Mouse (Mus musculus) stomach, postnatal 0 days (tissue): ENCODE results near the gene Rpl5. TPM values are rescaled to one million over a fixed set of nuclear protein-coding genes. Genes with fewer than 3 reads are reported as not detected.
A peak's percentile ranks its signal among the peaks of the same experiment; 100 is the strongest.

ENCODE experiments used
- ATAC-seq: fragments of 200-750 bp; cut with Nextera tagmentation; 2 replicates; pipeline ENCODE4 v1.8.0; 2017; ENCODE audit not compliant: low FRiP score, low TSS enrichment
- DNase-seq: peaks from one replicate; pipeline ENCODE4 v3.0.0-alpha.2; 2016; ENCODE audit warnings: low spot score
- H3K27ac ChIP-seq: fragments of 300-500 bp; sonication (generic); replicated peaks from 2 replicates; pipeline ENCODE4 v1.5.1; 2014; ENCODE audit warnings: mild to moderate bottlenecking, control low read depth
- H3K27me3 ChIP-seq: fragments of 300-500 bp; sonication (generic); 2 replicates; pipeline ENCODE4 v1.6.1; 2014; ENCODE audit warnings: low read length; ENCODE audit not compliant: control insufficient read depth, insufficient read depth
- H3K36me3 ChIP-seq: fragments of 300-500 bp; sonication (generic); 2 replicates; pipeline ENCODE4 v1.6.1; 2014; ENCODE audit warnings: low read length, mixed read lengths; ENCODE audit not compliant: control insufficient read depth, insufficient read depth
- H3K4me1 ChIP-seq: fragments of 300-500 bp; sonication (generic); replicated peaks from 2 replicates; pipeline ENCODE4 v1.6.1; 2014; ENCODE audit warnings: antibody characterized with exemption; ENCODE audit not compliant: control insufficient read depth, insufficient read depth
- H3K4me2 ChIP-seq: fragments of 300-500 bp; sonication (generic); replicated peaks from 2 replicates; pipeline ENCODE4 v1.6.1; 2014; ENCODE audit warnings: low read depth, mild to moderate bottlenecking, control low read depth, moderate library complexity
- H3K4me3 ChIP-seq: fragments of 300-500 bp; sonication (generic); 2 replicates; pipeline ENCODE4 v1.5.1; 2014; ENCODE audit warnings: low read depth, low read length, control low read depth
- H3K9ac ChIP-seq: fragments of 300-500 bp; sonication (generic); 2 replicates; pipeline ENCODE4 v1.6.1; 2014; ENCODE audit warnings: mild to moderate bottlenecking, low read length, control low read depth, mixed read lengths
- H3K9me3 ChIP-seq: fragments of 300-500 bp; sonication (generic); 2 replicates; pipeline ENCODE4 v1.6.1; 2016; ENCODE audit warnings: low read length; ENCODE audit not compliant: control insufficient read depth
- CTCF ChIP-seq: IDR thresholded peaks from 2 replicates; pipeline ENCODE4 v1.5.1; 2016; ENCODE audit warnings: antibody characterized with exemption, low read depth, mild to moderate bottlenecking, moderate library complexity
- EP300 ChIP-seq: optimal IDR thresholded peaks from 2 replicates; pipeline ENCODE3; 2016; ENCODE audit warnings: antibody characterized with exemption
- WGBS: fragments of 180-500 bp; shearing (Covaris S2); extraction: QIAGEN DNeasy Blood & Tissue Kit; methylation state at CpG from one replicate; pipeline ENCODE4 v1.1.7; 2014; 5-methylcytosine and 5-hydroxymethylcytosine counted together
- polyA plus RNA-seq: library from polyadenylated mRNA; unstranded; fragments of >200 nt; fragmentation: Nextera tagmentation; extraction: Ambion mirVana; gene quantifications from 2 replicates; pipeline ENCODE4 v1.2.1, GENCODE M21; 2015

Rpl5 gene
- 35.7 and 36.1 TPM in 2 replicates for polyA plus RNA-seq

DNA sequence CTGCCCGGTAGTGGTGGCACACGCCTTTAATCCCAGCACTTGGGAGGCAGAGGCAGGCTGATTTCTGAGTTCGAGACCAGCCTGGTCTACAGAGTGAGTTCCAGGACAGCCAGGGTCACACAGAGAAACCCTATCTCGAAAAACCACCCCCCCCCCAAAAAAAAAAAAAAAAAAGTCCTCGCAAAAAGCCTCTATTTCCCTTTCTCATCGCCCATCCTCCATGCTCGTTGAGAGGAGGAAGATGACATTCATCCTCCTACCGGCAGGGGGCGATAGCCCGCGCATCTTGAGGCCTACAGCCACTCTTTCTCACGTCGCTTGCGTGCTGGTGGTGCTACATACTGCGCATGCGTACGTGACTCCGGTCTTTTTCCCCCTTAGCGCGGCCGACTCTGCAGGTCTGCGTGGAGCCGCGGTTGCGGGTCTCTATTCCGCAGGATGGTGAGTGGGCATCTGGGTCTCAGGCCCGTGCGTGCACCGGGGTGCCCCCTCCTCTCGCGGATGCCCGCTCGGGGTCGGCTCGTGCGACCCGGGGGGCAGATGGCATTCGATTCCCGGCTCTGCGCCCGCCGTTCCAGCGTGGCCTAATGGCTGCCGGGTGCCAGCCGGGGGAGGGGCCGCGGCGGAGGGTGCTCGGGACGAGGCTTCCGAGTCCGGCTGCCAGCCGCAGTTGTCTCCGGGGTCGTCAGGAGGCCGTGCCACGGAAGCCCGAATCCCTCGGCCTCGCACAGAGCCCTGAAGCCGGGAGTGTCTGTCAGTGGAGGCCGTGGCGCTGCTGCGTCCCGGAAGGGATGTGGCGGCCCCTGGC lies at the start of gene Rpl5:
Gene Rpl5 (plus strand): TSS at position 297 of the 808 bp plus-strand sequence.
- H3K4me3 ChIP-seq, result peak within 1 kb of the TSS; percentile 99
- peaks cover 3% of the 10 kb centered on the region; the same call in 1 of the 2 replicates for H3K36me3 ChIP-seq
- WGBS, result 3% methylated on average over 66 of the region's 66 CpGs
- ATAC-seq (peak; percentile 98), DNase-seq (peak; percentile 92)
- peak within 1 kb of the TSS; percentile 91 for H3K27ac ChIP-seq
- no peaks in the 10 kb centered on the region for H3K9me3 ChIP-seq
- no peak for TF ChIP-seq EP300
- TF ChIP-seq CTCF, result peak; percentile 97
- H3K4me1 ChIP-seq, result no peaks in the 10 kb centered on the region
- H3K4me2 ChIP-seq, result peak within 1 kb of the TSS; percentile 61
- no peaks in the 10 kb centered on the region for H3K27me3 ChIP-seq
- peak within 1 kb of the TSS; percentile 99 for H3K9ac ChIP-seq

GRCm38 (mm10) chr5:107853807-107854206 lies 46.5 kb upstream of the Rpl5 start:
- Histone ChIP-seq H3K4me2 (no peak overlapping the region), H3K36me3 (no peaks in the 10 kb centered on the region), H3K9me3 (no peaks in the 10 kb centered on the region), H3K4me3 (no peak overlapping the region), H3K27ac (no peak overlapping the region), H3K27me3 (no peaks in the 10 kb centered on the region), H3K9ac (0 out of 2 replicates have a peak overlapping the region, but pooled peaks have one; percentile 3), H3K4me1 (0 out of 2 replicates have a peak, but pooled peaks cover 2% of the 10 kb centered on the region)
- TF ChIP-seq CTCF (no peak), EP300 (no peak)
- 23% methylated on average over 6 of the region's 6 CpGs for WGBS
- ATAC-seq, result peak; percentile 32; the same call in 1 of the 2 replicates
- DNase-seq, result peak; percentile 19

DNA sequence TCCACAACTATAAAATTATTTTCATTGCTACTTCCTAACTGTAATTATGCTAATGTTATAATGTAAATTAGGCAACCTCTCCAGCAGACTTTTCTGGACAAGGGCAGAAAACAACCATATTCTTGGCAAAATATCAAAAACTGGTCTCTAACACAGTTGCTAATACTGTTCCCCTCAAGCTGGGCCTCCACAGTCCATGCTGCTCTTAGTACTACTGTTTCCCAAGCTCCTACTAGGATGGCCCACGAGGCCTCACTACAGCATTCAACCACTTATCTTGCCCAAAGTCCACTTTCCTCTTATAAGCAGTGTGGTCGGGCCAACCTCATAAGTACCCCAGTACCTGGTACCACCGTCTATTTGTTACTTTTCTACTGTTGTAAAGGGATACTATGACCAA lies 45.7 kb upstream of the Rpl5 start:
- Histone ChIP-seq H3K36me3 (no peaks in the 10 kb centered on the region), H3K27ac (no peak overlapping the region), H3K9me3 (no peaks in the 10 kb centered on the region), H3K27me3 (no peaks in the 10 kb centered on the region), H3K9ac (no peak overlapping the region), H3K4me1 (0 out of 2 replicates have a peak, but pooled peaks cover 2% of the 10 kb centered on the region), H3K4me3 (no peak overlapping the region), H3K4me2 (no peak overlapping the region)
- no peak for TF ChIP-seq CTCF
- TF ChIP-seq EP300, result no peak
- no peak for ATAC-seq
- no peak for DNase-seq
- 67% methylated on average over 3 of the region's 3 CpGs for whole genome bisulfite sequencing

DNA sequence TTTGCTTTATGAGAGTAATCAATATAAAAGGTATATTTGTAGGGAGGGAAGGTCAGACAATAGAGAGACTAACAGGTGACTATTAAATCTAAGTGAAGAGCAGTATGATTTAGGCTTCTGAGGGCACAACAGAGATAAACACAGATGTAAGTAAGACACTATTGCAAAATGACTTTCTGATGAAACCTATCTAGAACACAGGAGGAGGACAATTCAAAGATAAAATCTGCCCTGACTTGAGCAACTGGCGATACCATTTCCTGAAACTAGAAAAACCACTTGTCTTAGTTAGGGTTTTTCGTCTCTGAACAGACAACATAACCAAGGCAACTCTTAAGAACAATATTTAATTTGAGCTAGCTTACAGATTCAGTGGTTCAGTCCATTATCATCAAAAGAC lies 44.8 kb upstream of the Rpl5 start:
- TF ChIP-seq EP300 (no peak), CTCF (no peak)
- H3K4me3 ChIP-seq, result no peak overlapping the region
- H3K4me2 ChIP-seq, result no peak overlapping the region
- DNase-seq, result no peak
- no peaks in the 10 kb centered on the region for H3K27me3 ChIP-seq
- no peak overlapping the region for H3K27ac ChIP-seq
- H3K4me1 ChIP-seq, result 0 out of 2 replicates have a peak, but pooled peaks cover 2% of the 10 kb centered on the region
- H3K9ac ChIP-seq, result no peak overlapping the region
- no peaks in the 10 kb centered on the region for H3K36me3 ChIP-seq
- no peaks in the 10 kb centered on the region for H3K9me3 ChIP-seq
- no peak for ATAC-seq
- WGBS, result 70% methylated on average over 2 of the region's 2 CpGs

GRCm38 (mm10) chr5:107858963-107859362 lies 41.3 kb upstream of the Rpl5 start:
- H3K9me3 ChIP-seq, result no peaks in the 10 kb centered on the region
- no peak overlapping the region for H3K9ac ChIP-seq
- 46% methylated on average over 2 of the region's 2 CpGs for WGBS
- H3K4me2 ChIP-seq, result no peak overlapping the region
- H3K4me1 ChIP-seq, result 0 out of 2 replicates have a peak, but pooled peaks cover under 1% of the 10 kb centered on the region
- H3K27ac ChIP-seq, result no peak overlapping the region
- DNase-seq (no peak), ATAC-seq (no peak)
- TF ChIP-seq EP300, result no peak
- peak; percentile 66 for TF ChIP-seq CTCF
- no peak overlapping the region for H3K4me3 ChIP-seq
- H3K27me3 ChIP-seq, result no peaks in the 10 kb centered on the region
- H3K36me3 ChIP-seq, result no peaks in the 10 kb centered on the region

GRCm38 (mm10) chr5:107863971-107864370 lies 36.3 kb upstream of the Rpl5 start:
- DNase-seq, result no peak
- Histone ChIP-seq H3K4me3 (no peak overlapping the region), H3K36me3 (no peaks in the 10 kb centered on the region), H3K9me3 (no peaks in the 10 kb centered on the region), H3K27ac (no peak overlapping the region), H3K4me1 (no peaks in the 10 kb centered on the region), H3K9ac (no peak overlapping the region), H3K27me3 (no peaks in the 10 kb centered on the region), H3K4me2 (no peak overlapping the region)
- ATAC-seq, result no peak
- 47% methylated on average over 3 of the region's 3 CpGs for whole genome bisulfite sequencing
- TF ChIP-seq EP300 (no peak), CTCF (no peak)
